Mouse (Mus musculus) G1E (cell line): Measurements from ENCODE around the gene Ddit4l. TPM values are rescaled to one million over a fixed set of nuclear protein-coding genes. Genes with fewer than 3 reads are reported as not detected.

Source experiments
- polyA plus RNA-seq: library from polyadenylated mRNA; stranded (reverse); fragments of >175 nt; gene quantifications from 2 replicates; pipeline ENCODE4 v1.2.3, GENCODE M21; 2012
- total RNA-seq, 2 experiments: library from RNA; stranded (forward) in 1 of 2; stranded (reverse) in 1 of 2; fragments of 200-1000 nt in 1 of 2; fragments of >200 nt in 1 of 2; fragmentation: Nextera tagmentation in 1 of 2; gene quantifications; 2 replicates each; pipeline ENCODE4 v1.2.3; 2014 to 2017

The Ddit4l gene
- total and polyA plus RNA-seq, 3 experiments, result 0.05 TPM; not detected in 2

Other genes starting within 250 kb of the Ddit4l start
- not detected in 2 replicates for gene Gm21962, start 49.9 kb downstream of the Ddit4l start, total RNA-seq (2014; fragmentation: Nextera tagmentation)
- gene Gm21962, start 49.9 kb downstream of the Ddit4l start, total RNA-seq (2017), result 0.12 and 0.22 TPM in 2 replicates
- gene Gm21962, start 49.9 kb downstream of the Ddit4l start, polyA plus RNA-seq, result not detected in 2 replicates
- gene H2afz, start 242.9 kb downstream of the Ddit4l start, total RNA-seq (2014; fragmentation: Nextera tagmentation), result 814 and 860 TPM in 2 replicates
- 3,552 and 3,752 TPM in 2 replicates for gene H2afz, start 242.9 kb downstream of the Ddit4l start, total RNA-seq (2017)
- 3,787 and 4,050 TPM in 2 replicates for gene H2afz, start 242.9 kb downstream of the Ddit4l start, polyA plus RNA-seq
- 23.8 and 27.8 TPM in 2 replicates for gene Dnajb14, start 246.1 kb downstream of the Ddit4l start, total RNA-seq (2014; fragmentation: Nextera tagmentation)
- 13.0 and 14.4 TPM in 2 replicates for gene Dnajb14, start 246.1 kb downstream of the Ddit4l start, total RNA-seq (2017)
- 2.0 and 2.4 TPM in 2 replicates for gene Dnajb14, start 246.1 kb downstream of the Ddit4l start, polyA plus RNA-seq